Mouse (Mus musculus): ENCODE measurements around the gene Padi2.

GRCm38 (mm10) chr4:140947487-140948440 is 41.6 kb downstream of the Padi2 start:
- TF ChIP-seq POLR2A (IDR thresholded peaks at IDR 0.05; ENCODE audit: low read depth, low read length) (no peak), CTCF (IDR thresholded peaks at IDR 0.05; ENCODE audit: borderline replicate concordance, insufficient read depth, low read length) (no peak)
